Mouse (Mus musculus) forebrain, embryonic 11.5 days (tissue): Measurements from ENCODE around the gene Gm9999. TPM values are rescaled to one million over a fixed set of nuclear protein-coding genes. Genes with fewer than 3 reads are reported as not detected.
A peak's percentile ranks its signal among the peaks of the same experiment; 100 is the strongest.
"Not testable (repeated sequence)": the region's sequence is repeated elsewhere in the genome, so short reads cannot be mapped to it uniquely, and the experiment has no call there.

ENCODE experiments used
- ATAC-seq: fragments of 200-750 bp; cut with Nextera tagmentation; replicated peaks from 2 replicates; pipeline ENCODE4 v1.8.0; 2017; ENCODE audit warnings: moderate TSS enrichment; ENCODE audit not compliant: low FRiP score
- DNase-seq: peaks from one replicate; pipeline ENCODE4 v3.0.0-alpha.2; 2017; ENCODE audit warnings: low spot score
- H3K27ac ChIP-seq: fragments of 300-500 bp; sonication (generic); 2 replicates; pipeline ENCODE4 v1.5.1; 2014; ENCODE audit warnings: low read depth, low read length
- H3K27me3 ChIP-seq: fragments of 300-500 bp; sonication (generic); 2 replicates; pipeline ENCODE4 v1.6.1; 2014; ENCODE audit warnings: mild to moderate bottlenecking, low read length, mixed read lengths; ENCODE audit not compliant: control insufficient read depth, insufficient read depth
- H3K36me3 ChIP-seq: fragments of 300-500 bp; sonication (generic); 2 replicates; pipeline ENCODE4 v1.6.1; 2014; ENCODE audit warnings: mild to moderate bottlenecking, low read length, moderate library complexity, mixed read lengths; ENCODE audit not compliant: control insufficient read depth, insufficient read depth
- H3K4me1 ChIP-seq: fragments of 300-500 bp; sonication (generic); replicated peaks from 2 replicates; pipeline ENCODE4 v1.6.1; 2014; ENCODE audit warnings: low read length, mixed read lengths; ENCODE audit not compliant: control insufficient read depth, insufficient read depth
- H3K4me2 ChIP-seq: fragments of 300-500 bp; sonication (generic); 2 replicates; pipeline ENCODE4 v1.6.1; 2014; ENCODE audit warnings: low read depth, mild to moderate bottlenecking, low read length, moderate library complexity, mixed read lengths; ENCODE audit not compliant: severe bottlenecking
- H3K4me3 ChIP-seq: fragments of 300-500 bp; sonication (generic); 2 replicates; pipeline ENCODE4 v1.5.1; 2014; ENCODE audit warnings: low read depth, low read length
- H3K9ac ChIP-seq: fragments of 300-500 bp; sonication (generic); 2 replicates; pipeline ENCODE4 v1.6.1; 2014; ENCODE audit warnings: low read length
- H3K9me3 ChIP-seq: fragments of 300-500 bp; sonication (generic); 2 replicates; pipeline ENCODE4 v1.6.1; 2016; ENCODE audit warnings: low read length, mixed read lengths; ENCODE audit not compliant: control insufficient read depth
- WGBS: fragments of 180-500 bp; shearing (Covaris S2); extraction: QIAGEN DNeasy Blood & Tissue Kit; methylation state at CpG from one replicate; pipeline ENCODE4 v1.1.7; 2014; 5-methylcytosine and 5-hydroxymethylcytosine counted together
- polyA plus RNA-seq: library from polyadenylated mRNA; unstranded; fragments of >200 nt; fragmentation: Nextera tagmentation; extraction: Ambion mirVana; gene quantifications from 2 replicates; pipeline ENCODE4 v1.2.1, GENCODE M21; 2014

Gene Gm9999
- polyA plus RNA-seq, 1 experiment from 2014 or later, result not detected

DNA sequence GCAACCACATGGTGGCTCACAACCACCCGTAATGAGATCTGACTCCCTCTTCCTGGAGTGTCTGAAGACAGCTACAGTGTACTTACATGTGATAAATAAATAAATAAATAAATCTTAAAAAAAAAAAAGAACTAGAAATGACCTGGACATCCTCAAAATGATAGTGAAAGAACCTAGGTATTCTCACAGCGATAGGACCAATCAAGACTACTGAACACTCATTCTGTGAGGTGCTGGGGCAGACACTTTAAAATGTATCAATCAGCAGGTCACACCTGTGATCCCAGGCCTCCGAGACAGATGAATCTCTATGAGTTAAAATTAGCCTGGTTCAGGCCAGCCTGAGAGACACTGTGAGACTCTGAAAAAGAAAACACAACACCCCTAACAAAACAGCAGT is 33.2 kb downstream of the Gm9999 start:
- WGBS, result 84% methylated on average over 3 of the region's 3 CpGs
- Histone ChIP-seq H3K4me1 (no peaks in the 10 kb centered on the region), H3K9me3 (no peaks in the 10 kb centered on the region), H3K9ac (no peak overlapping the region), H3K27ac (no peak overlapping the region), H3K4me3 (no peak overlapping the region), H3K4me2 (no peak overlapping the region), H3K36me3 (no peaks in the 10 kb centered on the region), H3K27me3 (no peaks in the 10 kb centered on the region)
- DNase-seq, result no peak
- ATAC-seq, result no peak

DNA sequence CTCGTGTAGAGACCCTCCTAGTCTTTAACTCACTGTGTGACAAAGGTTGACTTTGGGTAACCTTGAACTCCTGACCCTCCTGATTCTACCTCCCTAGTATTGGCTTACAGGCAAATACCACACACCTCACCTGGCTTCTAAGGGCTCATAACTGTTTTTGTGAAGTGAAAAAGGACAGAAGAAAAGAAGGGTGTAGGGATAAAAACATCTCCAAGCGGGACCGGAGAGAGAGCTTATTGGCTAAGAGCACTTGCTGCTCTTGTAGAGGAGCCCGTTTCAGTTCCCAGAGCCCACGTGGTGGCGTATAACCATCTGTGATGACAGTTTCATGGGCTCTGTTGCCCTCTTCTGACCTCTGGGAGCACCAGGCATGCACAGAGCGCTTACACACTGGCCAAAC is 33.8 kb downstream of the Gm9999 start:
- Histone ChIP-seq H3K9me3 (no peaks in the 10 kb centered on the region), H3K9ac (no peak overlapping the region), H3K36me3 (no peaks in the 10 kb centered on the region), H3K27ac (no peak overlapping the region), H3K4me3 (no peak overlapping the region), H3K4me2 (no peak overlapping the region), H3K27me3 (no peaks in the 10 kb centered on the region), H3K4me1 (no peaks in the 10 kb centered on the region)
- no peak for ATAC-seq
- no peak for DNase-seq
- WGBS, result 83% methylated on average over 7 of the region's 7 CpGs

DNA sequence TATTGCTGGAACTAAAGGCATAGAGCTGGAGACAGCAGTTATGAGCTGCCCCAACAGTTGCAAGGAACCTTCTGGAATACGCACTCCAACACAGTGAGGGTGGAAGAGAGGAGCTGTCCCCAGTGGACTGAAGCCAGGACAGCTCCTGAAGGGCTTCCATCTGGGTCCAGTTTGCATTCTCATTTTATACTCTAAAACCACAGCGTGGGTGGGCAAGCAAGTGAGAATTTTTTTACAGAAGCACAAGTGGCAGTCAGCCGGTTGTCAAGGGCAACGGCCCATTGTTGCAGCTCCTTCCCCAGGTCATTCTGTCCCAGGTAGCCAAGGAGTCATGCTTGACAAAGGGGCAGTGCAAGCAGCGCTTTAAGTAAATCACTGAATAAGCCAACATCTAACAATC is 36.3 kb downstream of the Gm9999 start:
- no peaks in the 10 kb centered on the region for H3K9me3 ChIP-seq
- no peak for DNase-seq
- no peaks in the 10 kb centered on the region for H3K27me3 ChIP-seq
- H3K9ac ChIP-seq, result no peak overlapping the region
- H3K4me3 ChIP-seq, result no peak overlapping the region
- ATAC-seq, result no peak
- no peaks in the 10 kb centered on the region for H3K4me1 ChIP-seq
- H3K36me3 ChIP-seq, result no peaks in the 10 kb centered on the region
- 65% methylated on average over 5 of the region's 5 CpGs for WGBS
- no peak overlapping the region for H3K4me2 ChIP-seq
- no peak overlapping the region for H3K27ac ChIP-seq

DNA sequence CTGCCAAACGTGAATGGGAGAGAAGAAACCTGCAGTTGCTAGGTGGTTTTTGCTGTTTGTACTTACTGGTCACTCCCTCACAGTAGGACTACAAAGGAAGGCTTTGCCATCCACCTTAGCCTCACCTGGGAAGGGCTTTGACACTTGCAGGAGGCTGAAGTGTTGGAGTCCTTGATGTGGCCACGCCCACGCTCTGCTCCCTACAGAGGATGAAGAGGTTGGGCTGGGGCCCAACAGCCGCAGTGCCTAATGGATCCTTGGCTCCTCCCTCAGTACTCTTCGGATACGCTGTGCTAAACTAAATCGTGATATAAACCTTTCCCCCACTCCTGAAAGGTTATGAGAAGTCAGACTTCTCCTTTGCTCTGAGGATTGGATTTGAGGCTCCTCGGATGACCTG is 37.6 kb downstream of the Gm9999 start:
- Histone ChIP-seq H3K9me3 (no peaks in the 10 kb centered on the region), H3K4me3 (no peak overlapping the region), H3K36me3 (no peaks in the 10 kb centered on the region), H3K4me1 (no peaks in the 10 kb centered on the region), H3K27ac (no peak overlapping the region), H3K4me2 (no peak overlapping the region), H3K27me3 (no peaks in the 10 kb centered on the region), H3K9ac (no peak overlapping the region)
- WGBS, result 13% methylated on average over 8 of the region's 8 CpGs
- DNase-seq, result no peak
- no peak for ATAC-seq

DNA sequence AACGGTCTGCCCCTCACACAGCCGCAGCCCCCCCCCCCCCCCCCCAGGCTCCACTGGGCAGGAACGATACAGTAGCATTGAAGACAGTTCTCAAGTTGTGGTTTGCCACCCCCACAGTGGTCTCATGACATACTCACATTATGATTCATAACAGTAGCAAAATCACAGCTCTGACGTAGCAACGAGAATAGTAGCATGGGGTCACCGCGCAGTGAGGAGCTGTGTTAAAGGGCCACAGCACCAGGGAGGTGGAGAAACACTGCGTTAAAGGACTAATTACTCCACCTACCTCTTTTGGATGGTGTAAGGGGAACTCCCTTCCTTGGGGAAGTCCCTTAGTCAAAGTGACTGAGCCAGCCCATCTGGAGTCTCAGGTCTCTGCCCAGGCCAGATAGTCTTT is 39.1 kb downstream of the Gm9999 start:
- no peak overlapping the region for H3K4me2 ChIP-seq
- H3K9ac ChIP-seq, result no peak overlapping the region
- H3K27me3 ChIP-seq, result no peaks in the 10 kb centered on the region
- no peaks in the 10 kb centered on the region for H3K9me3 ChIP-seq
- H3K4me1 ChIP-seq, result no peaks in the 10 kb centered on the region
- no peak overlapping the region for H3K4me3 ChIP-seq
- DNase-seq, result no peak
- WGBS, result 78% methylated on average over 8 of the region's 8 CpGs
- H3K27ac ChIP-seq, result no peak overlapping the region
- ATAC-seq, result no peak
- H3K36me3 ChIP-seq, result no peaks in the 10 kb centered on the region

DNA sequence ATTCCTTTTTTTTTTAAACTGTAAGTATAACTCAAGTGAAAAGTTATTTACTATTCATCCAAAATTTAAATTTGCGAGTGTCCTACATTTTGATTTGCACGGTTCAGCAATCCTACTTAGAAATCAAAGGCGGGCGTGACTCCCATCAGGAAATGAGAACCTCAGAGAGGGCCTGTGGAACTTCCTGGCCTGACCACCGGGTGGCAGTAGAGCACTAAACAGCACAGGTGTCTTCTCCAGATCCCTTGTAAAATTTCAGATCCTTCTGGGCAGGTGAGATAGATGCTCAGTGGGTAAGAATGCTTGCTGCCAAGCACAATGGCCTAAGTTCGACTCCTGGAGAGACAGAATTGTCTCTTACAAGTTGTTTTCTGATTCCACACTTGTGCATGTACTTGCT is 40.1 kb downstream of the Gm9999 start:
- ATAC-seq, result no peak
- Histone ChIP-seq H3K27me3 (no peaks in the 10 kb centered on the region), H3K36me3 (no peaks in the 10 kb centered on the region), H3K4me3 (no peak overlapping the region), H3K9ac (no peak overlapping the region), H3K27ac (no peak overlapping the region), H3K9me3 (no peaks in the 10 kb centered on the region), H3K4me1 (no peaks in the 10 kb centered on the region), H3K4me2 (no peak overlapping the region)
- DNase-seq, result peak; percentile 91
- 18% methylated on average over 6 of the region's 6 CpGs for WGBS

DNA sequence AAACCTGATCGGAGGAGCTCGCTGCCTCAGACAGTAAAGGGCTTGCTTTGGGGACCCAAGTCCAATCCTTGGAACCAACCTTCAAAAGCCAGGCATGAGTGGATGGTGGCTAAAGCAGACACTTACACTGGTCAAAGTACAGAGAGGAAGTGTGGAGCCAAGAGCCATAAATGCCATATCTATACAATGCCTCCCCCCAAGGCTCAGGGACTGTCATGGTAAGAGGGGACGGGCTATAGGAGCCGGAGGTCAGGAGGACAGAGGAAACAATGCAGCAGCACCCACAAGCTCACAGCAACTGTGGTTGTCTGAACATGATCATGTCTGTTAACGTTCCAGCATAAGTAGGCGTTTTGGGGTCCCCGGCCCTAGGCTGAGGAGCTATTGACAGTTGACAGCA is 41.1 kb downstream of the Gm9999 start:
- no peak for ATAC-seq
- no peak for DNase-seq
- H3K9ac ChIP-seq, result no peak overlapping the region
- no peaks in the 10 kb centered on the region for H3K27me3 ChIP-seq
- 90% methylated on average over 7 of the region's 7 CpGs for WGBS
- no peaks in the 10 kb centered on the region for H3K9me3 ChIP-seq
- H3K4me1 ChIP-seq, result no peaks in the 10 kb centered on the region
- H3K4me3 ChIP-seq, result no peak overlapping the region
- no peaks in the 10 kb centered on the region for H3K36me3 ChIP-seq
- no peak overlapping the region for H3K27ac ChIP-seq
- no peak overlapping the region for H3K4me2 ChIP-seq

DNA sequence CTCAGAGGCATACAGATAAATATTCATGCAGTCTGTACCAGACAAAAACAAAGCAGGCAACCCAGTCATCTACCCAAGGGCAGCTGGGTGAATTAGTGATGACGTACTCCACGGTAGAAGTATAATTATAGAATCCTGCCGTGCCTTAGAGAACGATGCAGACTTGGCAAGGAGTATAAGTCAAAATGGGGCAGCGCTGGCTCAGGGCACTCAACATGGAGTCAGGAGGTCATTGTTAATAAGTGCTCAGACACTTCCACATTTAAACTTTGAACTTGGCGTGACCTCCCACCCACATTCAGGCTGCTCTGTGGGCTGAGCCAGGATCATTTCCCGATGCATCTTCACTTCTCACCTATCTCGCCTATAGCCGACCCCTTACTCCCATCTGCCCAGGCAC is 42.0 kb downstream of the Gm9999 start:
- WGBS, result 82% methylated on average over 9 of the region's 9 CpGs

DNA sequence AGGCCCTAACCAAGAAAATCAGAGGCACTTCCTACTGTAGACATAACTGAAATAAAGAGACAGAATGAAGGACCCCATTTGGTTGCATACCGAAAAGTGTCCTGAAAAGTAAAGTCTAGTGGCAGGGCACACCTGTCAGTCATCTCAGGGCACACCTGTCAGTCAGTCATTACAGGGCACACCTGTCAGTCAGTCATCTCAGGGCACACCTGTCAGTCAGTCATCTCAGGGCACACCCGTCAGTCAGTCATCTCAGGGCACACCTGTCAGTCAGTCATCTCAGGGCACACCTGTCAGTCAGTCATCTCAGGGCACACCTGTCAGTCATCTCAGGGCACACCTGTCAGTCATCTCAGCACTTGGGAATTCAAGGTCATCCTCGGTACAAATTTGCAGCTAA is 43.5 kb downstream of the Gm9999 start:
- H3K4me3 ChIP-seq, H3K36me3 ChIP-seq, H3K9me3 ChIP-seq, H3K27me3 ChIP-seq, H3K4me2 ChIP-seq, DNase-seq, ATAC-seq, H3K27ac ChIP-seq, H3K9ac ChIP-seq, H3K4me1 ChIP-seq: not testable (repeated sequence)
- WGBS, result 86% methylated on average over 3 of the region's 3 CpGs

More for the DNA sequence above, 42.0 kb downstream of the Gm9999 start:
- no peak overlapping the region for H3K4me2 ChIP-seq
- ATAC-seq, result no peak
- H3K9me3 ChIP-seq, result no peaks in the 10 kb centered on the region
- H3K27ac ChIP-seq, result no peak overlapping the region
- no peaks in the 10 kb centered on the region for H3K4me1 ChIP-seq
- no peaks in the 10 kb centered on the region for H3K27me3 ChIP-seq
- H3K36me3 ChIP-seq, result no peaks in the 10 kb centered on the region
- no peak overlapping the region for H3K4me3 ChIP-seq
- DNase-seq, result no peak
- H3K9ac ChIP-seq, result no peak overlapping the region
